Mouse (Mus musculus) CH12.LX (cell line): ENCODE results near the gene Arhgef17. TPM values are rescaled to one million over a fixed set of nuclear protein-coding genes. Genes with fewer than 3 reads are reported as not detected.

Source experiments
- DNase-seq: peaks from one replicate; pipeline ENCODE4 v3.0.0-alpha.2; 2013; ENCODE audit errors: extremely low read depth
- H3K27ac ChIP-seq: 2 replicates; pipeline ENCODE4 v1.5.1; 2012; ENCODE audit warnings: low read depth, mild to moderate bottlenecking, control low read depth, moderate library complexity; ENCODE audit not compliant: insufficient read depth
- H3K27me3 ChIP-seq: replicated peaks from 2 replicates; pipeline ENCODE3; 2012; ENCODE audit warnings: inconsistent platforms
- H3K36me3 ChIP-seq, 2 experiments: replicated peaks in 1 of 2; 2 replicates each; pipeline versions ENCODE3 to v1.6.1; 2012; ENCODE audit warnings: inconsistent platforms in 1 of 2, low read length in 1 of 2, mild to moderate bottlenecking in 1 of 2, mixed read lengths in 1 of 2, moderate library complexity in 1 of 2; ENCODE audit not compliant: control insufficient read depth in 1 of 2, insufficient read depth in 1 of 2
- H3K4me1 ChIP-seq, 2 experiments: 2 replicates each; pipeline ENCODE4 v1.6.1; 2012; ENCODE audit warnings: inconsistent platforms in 1 of 2, moderate library complexity in 1 of 2; ENCODE audit not compliant: insufficient read depth in 2 of 2, control insufficient read depth in 1 of 2
- H3K4me2 ChIP-seq: 2 replicates; pipeline ENCODE4 v1.6.1; 2012; ENCODE audit warnings: low read depth, mild to moderate bottlenecking, control low read depth; ENCODE audit not compliant: poor library complexity, insufficient read depth, severe bottlenecking
- H3K4me3 ChIP-seq, 3 experiments: fragments of 150-350 bp in 1 of 3; sonication (generic) in 1 of 3; replicated peaks in 1 of 3; 2 replicates each; pipeline versions ENCODE3 to v1.5.1; 2011 to 2012; ENCODE audit warnings: low read depth in 2 of 3, low read length in 2 of 3, mild to moderate bottlenecking in 2 of 3, moderate library complexity in 2 of 3, control low read depth in 1 of 3, improper control_type of control experiment in 1 of 3, inconsistent platforms in 1 of 3, mixed read lengths in 1 of 3; ENCODE audit not compliant: poor library complexity in 1 of 3
- H3K79me2 ChIP-seq: replicated peaks from 2 replicates; pipeline ENCODE4 v1.6.1; 2012; ENCODE audit warnings: mild to moderate bottlenecking, moderate library complexity; ENCODE audit not compliant: control insufficient read depth, poor library complexity, insufficient read depth, severe bottlenecking; ENCODE audit errors: extremely low read depth
- H3K9ac ChIP-seq: 2 replicates; pipeline ENCODE4 v1.6.1; 2012; ENCODE audit warnings: low read depth, mild to moderate bottlenecking, control low read depth, moderate library complexity; ENCODE audit not compliant: insufficient read depth
- H3K9me3 ChIP-seq: replicated peaks from 2 replicates; pipeline ENCODE3; 2012; ENCODE audit warnings: low read length, inconsistent platforms, mixed read lengths
- BHLHE40 ChIP-seq: IDR thresholded peaks from 2 replicates; pipeline ENCODE4 v1.6.1; 2011; ENCODE audit warnings: mild to moderate bottlenecking, low read depth, low read length, improper control_type of control experiment
- CTCF ChIP-seq, 2 experiments: IDR thresholded peaks in 1 of 2; conservative IDR thresholded peaks in 1 of 2; 2 replicates each; pipeline ENCODE4 v1.5.1; 2011 to 2012; ENCODE audit warnings: low read depth in 2 of 2, low read length in 2 of 2, improper control_type of control experiment in 1 of 2, inconsistent platforms in 1 of 2, mild to moderate bottlenecking in 1 of 2, moderate library complexity in 1 of 2
- E2F4 ChIP-seq: IDR thresholded peaks from 2 replicates; pipeline ENCODE4 v1.6.1; 2011; ENCODE audit warnings: low read depth, low read length, improper control_type of control experiment; ENCODE audit not compliant: insufficient replicate concordance
- EP300 ChIP-seq: IDR thresholded peaks from 2 replicates; pipeline ENCODE4 v1.6.1; 2011; ENCODE audit warnings: low read length, improper control_type of control experiment
- GABPA ChIP-seq: IDR thresholded peaks from 2 replicates; pipeline ENCODE4 v1.6.1; 2012; ENCODE audit warnings: low read depth, low read length, improper control_type of control experiment, inconsistent platforms; ENCODE audit not compliant: insufficient replicate concordance
- HCFC1 ChIP-seq: IDR thresholded peaks from 2 replicates; pipeline ENCODE4 v1.6.1; 2012; ENCODE audit warnings: low read depth, mild to moderate bottlenecking, inconsistent platforms, low read length, improper control_type of control experiment
- JUN ChIP-seq: IDR thresholded peaks from 2 replicates; pipeline ENCODE4 v1.6.1; 2011; ENCODE audit warnings: low read depth, mild to moderate bottlenecking, low read length, improper control_type of control experiment, moderate library complexity; ENCODE audit not compliant: insufficient read depth
- JUND ChIP-seq: conservative IDR thresholded peaks from 2 replicates; pipeline ENCODE4 v1.6.1; 2011; ENCODE audit warnings: low read depth, low read length, improper control_type of control experiment
- KAT2A ChIP-seq: IDR thresholded peaks from 2 replicates; pipeline ENCODE4 v1.6.1; 2012; ENCODE audit warnings: low read length, improper control_type of control experiment, inconsistent platforms; ENCODE audit not compliant: insufficient replicate concordance
- MAX ChIP-seq: IDR thresholded peaks from 2 replicates; pipeline ENCODE4 v1.6.1; 2011; ENCODE audit warnings: low read length, improper control_type of control experiment
- MAZ ChIP-seq: IDR thresholded peaks from 2 replicates; pipeline ENCODE4 v1.6.1; 2012; ENCODE audit warnings: low read depth, mild to moderate bottlenecking, inconsistent platforms, low read length, improper control_type of control experiment, moderate library complexity
- MXI1 ChIP-seq: IDR thresholded peaks from 2 replicates; pipeline ENCODE4 v1.6.1; 2011; ENCODE audit warnings: mild to moderate bottlenecking, low read depth, low read length, improper control_type of control experiment
- MYC ChIP-seq: IDR thresholded peaks from 2 replicates; pipeline ENCODE4 v1.6.1; 2011; ENCODE audit warnings: low read depth, mild to moderate bottlenecking, improper control_type of control experiment, low read length
- NELFE ChIP-seq: IDR thresholded peaks from 2 replicates; pipeline ENCODE4 v1.6.1; 2011; ENCODE audit warnings: low read depth, low read length, improper control_type of control experiment
- POLR2A ChIP-seq: IDR thresholded peaks from 2 replicates; pipeline ENCODE4 v1.6.1; 2011; ENCODE audit warnings: low read depth, mild to moderate bottlenecking, improper control_type of control experiment, low read length
- RAD21 ChIP-seq: IDR thresholded peaks from 2 replicates; pipeline ENCODE4 v1.6.1; 2011; ENCODE audit warnings: low read depth, mild to moderate bottlenecking, low read length, improper control_type of control experiment, moderate library complexity
- RCOR1 ChIP-seq: conservative IDR thresholded peaks from 2 replicates; pipeline ENCODE4 v1.6.1; 2012; ENCODE audit warnings: low read depth, mild to moderate bottlenecking, inconsistent platforms, low read length, improper control_type of control experiment
- SMC3 ChIP-seq: IDR thresholded peaks from 2 replicates; pipeline ENCODE4 v1.6.1; 2011; ENCODE audit warnings: low read depth, low read length, improper control_type of control experiment
- TBP ChIP-seq: conservative IDR thresholded peaks from 2 replicates; pipeline ENCODE4 v1.6.1; 2011; ENCODE audit warnings: low read depth, low read length, improper control_type of control experiment
- USF2 ChIP-seq: conservative IDR thresholded peaks from 2 replicates; pipeline ENCODE4 v1.6.1; 2011; ENCODE audit warnings: low read depth, low read length, improper control_type of control experiment
- ZC3H11A ChIP-seq: IDR thresholded peaks from 2 replicates; pipeline ENCODE4 v1.6.1; 2012; ENCODE audit warnings: low read depth, mild to moderate bottlenecking, inconsistent platforms, low read length, improper control_type of control experiment
- ZKSCAN1 ChIP-seq: IDR thresholded peaks from 2 replicates; pipeline ENCODE4 v1.6.1; 2012; ENCODE audit warnings: low read depth, inconsistent platforms, low read length, improper control_type of control experiment, borderline replicate concordance
- dilution Hi-C: fragments of 300-500 bp; cut with MboI; formaldehyde crosslinking; loops from 2 replicates; pipeline ENCODE4 v1.14.3; 2020; ENCODE audit warnings: low sequenced_read_pairs; ENCODE audit not compliant: extremely low pct_unique_long_range_greater_than_20kb, extremely low pct_ligation_motif_present
- in situ Hi-C: fragments of 300-500 bp; cut with MboI; formaldehyde crosslinking; loops from 3 replicates; pipeline ENCODE4 v1.14.3; 2019; ENCODE audit warnings: low sequenced_read_pairs, low pct_ligation_motif_present, low pct_unique_long_range_greater_than_20kb, mixed read lengths
- polyA plus RNA-seq: library from polyadenylated mRNA; unstranded; fragments of >175 nt; gene quantifications from 2 replicates; pipeline ENCODE4 v1.2.1, GENCODE M21; 2012; ENCODE audit warnings: low read depth; ENCODE audit not compliant: insufficient read length
- total RNA-seq, 2 experiments: library from RNA; depleted of rRNA; stranded (reverse); fragments of 300-350 nt in 1 of 2; fragments of >200 nt in 1 of 2; gene quantifications; 2 replicates each; pipeline ENCODE4 v1.2.3; 2012 to 2014

Gene Arhgef17
- total and polyA plus RNA-seq, 3 experiments: 2.3 to 6.7 (median 5.6) TPM

DNA sequence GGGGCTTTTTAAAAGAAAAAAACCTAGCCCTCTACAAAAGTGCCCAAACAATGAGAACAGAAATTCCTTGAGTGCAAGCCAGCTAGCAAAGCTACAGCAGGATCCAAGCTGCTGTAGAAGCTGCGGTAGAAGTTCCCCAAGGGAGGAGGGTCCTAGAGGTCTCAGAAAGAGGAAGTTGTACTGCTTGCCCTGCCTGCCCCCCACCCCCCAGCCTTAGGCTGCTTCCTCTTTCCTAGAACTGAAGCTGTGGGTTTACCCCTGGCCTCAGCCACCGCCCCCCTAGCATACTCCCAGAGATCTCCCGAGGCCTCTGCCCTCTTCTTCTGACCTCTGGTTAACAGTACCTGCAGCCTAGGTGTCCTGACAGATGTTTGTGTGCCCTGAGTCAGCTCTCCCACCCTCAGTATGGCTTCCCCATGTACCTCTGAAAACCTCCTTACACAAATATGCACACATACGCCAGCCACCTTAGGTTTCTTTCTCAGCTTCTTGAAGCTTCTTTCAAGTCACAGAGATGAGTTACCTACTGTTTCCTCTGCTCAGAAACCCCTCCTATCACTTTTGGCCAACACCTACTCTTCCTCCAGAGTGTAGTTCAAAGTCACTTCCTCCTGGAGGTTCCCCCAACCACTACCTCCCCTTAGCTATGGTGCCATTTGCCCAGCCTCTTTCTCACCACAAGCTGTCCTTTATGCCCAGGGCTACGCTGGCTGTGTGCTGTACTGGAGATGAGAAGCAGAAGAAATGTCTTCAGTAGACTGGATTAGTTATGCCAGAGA lies 75.9 kb downstream of the Arhgef17 start (continued):
- TF ChIP-seq MAX (peak; percentile 17; the same call in 1 of the 2 replicates), ZKSCAN1 (no peak), JUN (0 out of 2 replicates have a peak, but pooled peaks have one; percentile 1), RAD21 (no peak; the same call in none of the 2 replicates), CTCF (conservative IDR thresholded peaks at IDR 0.05 in 1 of 2, IDR thresholded peaks at IDR 0.05 in 1 of 2; ENCODE audit: low read depth in 2 of 2, low read length in 2 of 2) (no peak), TBP (peak; percentile 22), MYC (no peak), E2F4 (no peak), EP300 (peak; percentile 95), KAT2A (no peak)

DNA sequence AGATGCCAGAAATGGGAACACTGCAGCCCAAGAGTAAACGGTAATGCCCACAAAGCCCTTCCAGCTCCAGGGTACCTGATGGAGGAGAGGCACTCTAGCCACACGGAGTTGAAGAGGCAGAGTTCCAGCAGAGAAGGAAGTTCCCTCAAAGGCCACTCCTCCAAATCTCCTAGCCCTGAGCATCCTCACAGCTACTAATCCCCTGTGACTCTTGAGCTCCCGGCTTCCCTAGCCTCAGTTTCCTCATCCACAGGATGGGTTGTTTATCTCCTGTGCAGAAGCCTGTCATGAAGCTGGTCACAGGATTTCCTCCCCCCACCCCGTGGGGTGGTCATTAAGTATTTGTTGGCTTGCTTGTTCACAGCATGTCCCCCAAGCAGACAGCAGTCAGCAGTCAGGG lies 76.6 kb downstream of the Arhgef17 start:
- peak overlapping the region; percentile 56 to 62 (median 57) for H3K4me3 ChIP-seq
- dilution Hi-C loops: no loop called here
- peaks cover 18 to 62% of the 10 kb centered on the region in 2 experiments for H3K36me3 ChIP-seq
- H3K9ac ChIP-seq: peak overlapping the region; percentile 70
- peak; percentile 44 for DNase-seq
- peaks cover 45% of the 10 kb centered on the region for H3K79me2 ChIP-seq
- H3K4me2 ChIP-seq: peak overlapping the region; percentile 79
- H3K4me1 ChIP-seq: peaks cover 53 to 98% of the 10 kb centered on the region in 2 experiments
- no peaks in the 10 kb centered on the region for H3K27me3 ChIP-seq
- no peaks in the 10 kb centered on the region for H3K9me3 ChIP-seq
- in situ Hi-C loops: loop anchor here (5.0 kb wide), 1 partner anchor 37 kb away; no protein-coding TSS in a partner anchor
- peak overlapping the region; percentile 97 for H3K27ac ChIP-seq
- no peak for TF ChIP-seq POLR2A
- no peak for TF ChIP-seq HCFC1
- 0 out of 2 replicates have a peak, but pooled peaks have one; percentile 18 for TF ChIP-seq MAX
- no peak for TF ChIP-seq RAD21
- no peak for TF ChIP-seq ZC3H11A
- no peak for TF ChIP-seq GABPA
- no peak for TF ChIP-seq MYC
- TF ChIP-seq, all 38 proteins: peak for 1

DNA sequence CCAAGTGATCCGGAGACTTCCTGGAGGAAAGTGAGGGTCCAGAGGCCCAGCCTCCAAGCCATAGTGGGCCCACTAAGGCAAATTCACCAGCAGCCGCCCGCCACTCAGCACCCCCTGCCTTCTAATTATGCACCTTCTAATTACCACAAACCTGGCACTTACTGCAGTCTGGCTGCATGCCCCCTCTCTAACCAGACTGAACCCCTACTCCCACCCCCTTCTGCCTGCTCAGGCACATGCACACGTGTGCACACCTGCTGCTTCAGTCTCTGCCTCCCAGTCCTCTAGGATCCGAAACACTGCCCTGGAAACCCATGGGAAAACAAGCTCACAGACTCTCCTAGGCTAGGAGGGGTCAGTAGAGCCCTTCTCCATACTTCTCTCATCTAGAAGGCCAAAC lies 77.0 kb downstream of the Arhgef17 start:
- Histone ChIP-seq H3K27me3 (no peaks in the 10 kb centered on the region), H3K9ac (peak overlapping the region; percentile 70), H3K27ac (peak overlapping the region; percentile 97), H3K4me2 (peak overlapping the region; percentile 79), H3K36me3 (peaks cover 22 to 64% of the 10 kb centered on the region in 2 experiments), H3K4me1 (peaks cover 49 to 98% of the 10 kb centered on the region in 2 experiments), H3K4me3 (peak overlapping the region; percentile 56 to 62 (median 57)), H3K9me3 (no peaks in the 10 kb centered on the region), H3K79me2 (peaks cover 42% of the 10 kb centered on the region)
- in situ Hi-C loops: loop anchor here (5.0 kb wide), 1 partner anchor 37 kb away; no protein-coding TSS in a partner anchor
- no peak for DNase-seq
- dilution Hi-C loops: no loop called here
- TF ChIP-seq SMC3 (no peak), MAZ (no peak), BHLHE40 (peak; percentile 91), RCOR1 (0 out of 2 replicates have a peak, but pooled peaks have one; percentile 18), RAD21 (no peak), MYC (no peak), MXI1 (peak; percentile 14; the same call in 1 of the 2 replicates), JUND (no peak), ZKSCAN1 (no peak), JUN (no peak), USF2 (no peak), NELFE (no peak), EP300 (no peak)
